Mouse (Mus musculus) forebrain, postnatal 0 days (tissue): Measurements from ENCODE around the gene Ccdc85c. TPM values are rescaled to one million over a fixed set of nuclear protein-coding genes. Genes with fewer than 3 reads are reported as not detected.
A peak's percentile ranks its signal among the peaks of the same experiment; 100 is the strongest.

Experiments used
- ATAC-seq: fragments of 200-750 bp; cut with Nextera tagmentation; 2 replicates; pipeline ENCODE4 v1.8.0; 2017; ENCODE audit warnings: mild to moderate bottlenecking, moderate library complexity
- DNase-seq: peaks from one replicate; pipeline ENCODE4 v3.0.0-alpha.2; 2015
- H3K27ac ChIP-seq: fragments of 300-500 bp; sonication (generic); 2 replicates; pipeline ENCODE4 v1.5.1; 2014; ENCODE audit warnings: low read depth, mild to moderate bottlenecking, antibody characterized with exemption, low read length, moderate library complexity, mixed read lengths
- H3K27me3 ChIP-seq: fragments of 300-500 bp; sonication (generic); 2 replicates; pipeline ENCODE4 v1.6.1; 2014; ENCODE audit warnings: mild to moderate bottlenecking, low read length, mixed read lengths; ENCODE audit not compliant: insufficient read depth
- H3K36me3 ChIP-seq: fragments of 300-500 bp; sonication (generic); 2 replicates; pipeline ENCODE4 v1.6.1; 2014; ENCODE audit warnings: mild to moderate bottlenecking, moderate library complexity; ENCODE audit not compliant: insufficient read depth
- H3K4me1 ChIP-seq: fragments of 300-500 bp; sonication (generic); 2 replicates; pipeline ENCODE4 v1.6.1; 2014; ENCODE audit warnings: antibody characterized with exemption; ENCODE audit not compliant: insufficient read depth
- H3K4me2 ChIP-seq: fragments of 300-500 bp; sonication (generic); 2 replicates; pipeline ENCODE4 v1.6.1; 2014; ENCODE audit warnings: low read depth, mild to moderate bottlenecking, moderate library complexity
- H3K4me3 ChIP-seq: fragments of 300-500 bp; sonication (generic); 2 replicates; pipeline ENCODE4 v1.5.1; 2014; ENCODE audit warnings: low read depth, low read length, mixed read lengths
- H3K9ac ChIP-seq: fragments of 300-500 bp; sonication (generic); 2 replicates; pipeline ENCODE4 v1.6.1; 2014; ENCODE audit warnings: mild to moderate bottlenecking
- H3K9me3 ChIP-seq: fragments of 300-500 bp; sonication (generic); 2 replicates; pipeline ENCODE4 v1.6.1; 2016; ENCODE audit warnings: low read length
- CTCF ChIP-seq: sonication (generic); IDR thresholded peaks from 2 replicates; pipeline ENCODE4 v1.5.1; 2016; ENCODE audit warnings: antibody characterized with exemption, control low read depth, low read depth
- WGBS: fragments of 180-500 bp; shearing (Covaris S2); extraction: QIAGEN DNeasy Blood & Tissue Kit; methylation state at CpG from one replicate; pipeline ENCODE4 v1.1.7; 2014; 5-methylcytosine and 5-hydroxymethylcytosine counted together
- polyA plus RNA-seq: library from polyadenylated mRNA; unstranded; fragments of >200 nt; fragmentation: Nextera tagmentation; extraction: Ambion mirVana; gene quantifications from 2 replicates; pipeline ENCODE4 v1.2.1, GENCODE M21; 2015
- total RNA-seq: library from RNA; depleted of rRNA; stranded (reverse); fragments of >200 nt; gene quantifications from 2 replicates; pipeline ENCODE4 v1.2.3, GENCODE M21; 2014

Ccdc85c gene
- total and polyA plus RNA-seq, 2 experiments from 2014 or later = 15.5 to 66.1 TPM

- Histone ChIP-seq H3K9me3 (no peaks in the 10 kb centered on the region), H3K27me3 (no peaks in the 10 kb centered on the region), H3K9ac (no peak overlapping the region), H3K4me2 (no peak overlapping the region), H3K4me1 (no peaks in the 10 kb centered on the region), H3K36me3 (peaks cover 47% of the 10 kb centered on the region), H3K4me3 (no peak overlapping the region), H3K27ac (no peak overlapping the region)
- 12% methylated on average over 5 of the region's 5 CpGs for WGBS
- peak; percentile 60 for ATAC-seq
- DNase-seq = peak; percentile 81
- peak; percentile 92 for TF ChIP-seq CTCF
Measured at GRCm38 (mm10) chr12:108206641-108207040, 68.6 kb downstream of the Ccdc85c start.

DNA sequence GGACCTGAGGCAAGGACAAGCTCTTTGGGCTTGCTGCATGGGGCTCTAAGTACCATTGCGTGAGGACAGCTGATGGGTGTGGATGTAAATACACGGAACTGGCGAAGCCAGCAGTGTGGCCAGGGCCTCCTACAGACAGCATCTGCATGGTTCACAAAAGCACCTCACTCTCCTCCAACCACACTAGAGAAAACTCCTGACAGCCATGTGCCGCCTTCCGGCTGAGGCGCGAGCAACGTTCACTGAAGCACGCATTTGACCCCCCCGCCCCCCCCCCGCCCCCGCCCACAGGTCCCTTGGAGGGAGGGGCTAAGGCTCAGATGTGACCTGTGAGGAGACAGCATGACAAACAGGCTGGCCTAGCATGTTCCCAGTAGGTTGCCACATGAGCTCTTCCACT is 70.2 kb downstream of the Ccdc85c start:
- Histone ChIP-seq H3K9me3 (no peaks in the 10 kb centered on the region), H3K9ac (no peak overlapping the region), H3K4me2 (no peak overlapping the region), H3K27me3 (no peaks in the 10 kb centered on the region), H3K4me3 (no peak overlapping the region), H3K36me3 (peaks cover 61% of the 10 kb centered on the region), H3K27ac (no peak overlapping the region), H3K4me1 (no peaks in the 10 kb centered on the region)
- no peak for ATAC-seq
- DNase-seq = no peak
- WGBS = 72% methylated on average over 12 of the region's 12 CpGs
- no peak for TF ChIP-seq CTCF

DNA sequence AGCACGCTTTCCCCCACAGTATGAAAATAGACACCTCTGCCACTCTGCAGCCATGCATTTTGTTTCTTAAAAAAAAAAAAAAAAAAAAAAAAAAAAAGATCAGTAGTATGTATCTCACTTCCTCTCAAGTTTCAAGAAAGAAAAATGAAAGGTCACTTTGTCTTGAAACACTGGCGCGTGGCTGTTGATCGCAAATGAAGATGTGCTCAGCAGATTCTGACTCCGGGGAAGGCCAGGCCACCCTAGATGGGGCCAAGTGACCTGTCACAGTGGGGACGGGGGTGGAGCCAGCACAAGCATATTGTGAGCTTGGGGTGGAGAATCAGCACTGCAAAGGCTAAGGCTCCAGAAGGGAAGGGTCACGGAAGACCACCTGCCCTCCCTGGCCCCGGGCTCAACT is 71.3 kb downstream of the Ccdc85c start:
- Histone ChIP-seq H3K4me3 (no peak overlapping the region), H3K27ac (no peak overlapping the region), H3K27me3 (no peaks in the 10 kb centered on the region), H3K4me1 (no peaks in the 10 kb centered on the region), H3K9me3 (no peaks in the 10 kb centered on the region), H3K36me3 (peaks cover 72% of the 10 kb centered on the region), H3K9ac (no peak overlapping the region), H3K4me2 (no peak overlapping the region)
- no peak for DNase-seq
- no peak for ATAC-seq
- TF ChIP-seq CTCF = no peak
- 85% methylated on average over 8 of the region's 8 CpGs for WGBS

DNA sequence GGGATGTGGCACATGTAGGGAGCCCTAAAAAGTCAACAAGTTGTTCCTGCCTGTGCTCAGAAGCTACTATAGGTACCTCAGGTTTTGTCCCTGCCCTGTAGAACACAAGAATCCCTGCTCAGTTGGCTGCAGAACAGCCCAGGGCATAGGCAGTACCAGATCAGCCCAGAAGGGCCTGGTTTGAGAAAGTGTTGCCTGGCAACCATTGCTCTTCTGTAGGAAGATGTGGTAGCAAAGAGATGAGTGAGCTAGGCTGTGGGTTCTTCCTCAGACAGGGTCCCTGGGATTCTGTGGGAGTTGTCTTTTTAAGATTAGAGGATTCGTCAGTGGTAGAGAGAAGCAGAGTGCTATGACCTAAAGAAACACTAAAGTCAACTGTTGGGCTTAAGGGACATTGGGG is 75.1 kb downstream of the Ccdc85c start:
- Histone ChIP-seq H3K36me3 (peaks cover 89% of the 10 kb centered on the region), H3K9ac (no peak overlapping the region), H3K4me2 (no peak overlapping the region), H3K9me3 (no peaks in the 10 kb centered on the region), H3K27me3 (no peaks in the 10 kb centered on the region), H3K4me3 (no peak overlapping the region), H3K27ac (no peak overlapping the region), H3K4me1 (no peaks in the 10 kb centered on the region)
- ATAC-seq (peak; percentile 43), DNase-seq (no peak)
- TF ChIP-seq CTCF = no peak
- 97% methylated on average over 1 of the region's 1 CpGs for WGBS

GRCm38 (mm10) chr12:108198447-108198846 is 76.8 kb downstream of the Ccdc85c start:
- no peak for TF ChIP-seq CTCF
- H3K4me3 ChIP-seq = no peak overlapping the region
- WGBS = 81% methylated on average over 4 of the region's 4 CpGs

DNA sequence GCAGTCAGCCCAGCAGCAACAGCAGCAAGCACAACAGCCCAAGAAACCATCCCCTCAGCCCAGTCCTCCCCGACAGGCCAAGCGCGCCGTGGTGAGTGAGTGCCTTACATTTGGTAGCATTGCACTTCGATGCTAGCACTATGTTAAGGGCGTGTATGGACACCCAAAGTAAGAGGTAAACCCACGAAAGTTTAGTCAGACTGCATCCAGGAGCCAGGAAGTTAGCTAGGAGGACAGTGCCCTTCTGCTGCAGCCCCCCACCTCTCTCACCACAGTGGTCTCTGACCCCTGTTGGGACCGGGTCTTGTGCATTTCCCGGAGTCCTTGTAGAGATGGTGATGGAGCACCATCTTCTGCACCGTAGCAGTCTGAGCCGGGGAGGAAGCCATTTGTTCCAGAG is 79.5 kb downstream of the Ccdc85c start:
- 96% methylated on average over 11 of the region's 11 CpGs for WGBS
- H3K27ac ChIP-seq = no peak overlapping the region
- no peak overlapping the region for H3K9ac ChIP-seq
- H3K4me2 ChIP-seq = no peak overlapping the region
- H3K4me1 ChIP-seq = no peaks in the 10 kb centered on the region
- TF ChIP-seq CTCF = no peak
- H3K9me3 ChIP-seq = no peaks in the 10 kb centered on the region
- no peaks in the 10 kb centered on the region for H3K27me3 ChIP-seq
- H3K36me3 ChIP-seq = peaks cover 86% of the 10 kb centered on the region
- DNase-seq = no peak
- no peak overlapping the region for H3K4me3 ChIP-seq
- no peak for ATAC-seq

More at GRCm38 (mm10) chr12:108198447-108198846, 76.8 kb downstream of the Ccdc85c start:
- no peak overlapping the region for H3K27ac ChIP-seq
- H3K36me3 ChIP-seq = peaks cover 89% of the 10 kb centered on the region
- ATAC-seq (no peak), DNase-seq (no peak)
- no peak overlapping the region for H3K9ac ChIP-seq
- no peaks in the 10 kb centered on the region for H3K4me1 ChIP-seq
- H3K27me3 ChIP-seq = no peaks in the 10 kb centered on the region
- no peaks in the 10 kb centered on the region for H3K9me3 ChIP-seq
- H3K4me2 ChIP-seq = no peak overlapping the region

- ATAC-seq = 0 out of 2 replicates have a peak, but pooled peaks have one; percentile 18
- Histone ChIP-seq H3K27ac (no peak overlapping the region), H3K4me3 (no peak overlapping the region), H3K4me2 (no peak overlapping the region), H3K9ac (no peak overlapping the region), H3K27me3 (no peaks in the 10 kb centered on the region), H3K9me3 (no peaks in the 10 kb centered on the region), H3K4me1 (no peaks in the 10 kb centered on the region), H3K36me3 (peaks cover 85% of the 10 kb centered on the region)
- DNase-seq = no peak
- TF ChIP-seq CTCF = no peak
- 77% methylated on average over 5 of the region's 5 CpGs for WGBS
Measured at GRCm38 (mm10) chr12:108193878-108194277, 81.3 kb downstream of the Ccdc85c start.
